Mouse (Mus musculus): Measurements from ENCODE around the gene Ubap2. TPM values are rescaled to one million over a fixed set of nuclear protein-coding genes. Genes with fewer than 3 reads are reported as not detected.

Gene Ubap2
- polyA plus RNA-seq, 1 experiment from 2014 or later: 69.9 TPM

DNA sequence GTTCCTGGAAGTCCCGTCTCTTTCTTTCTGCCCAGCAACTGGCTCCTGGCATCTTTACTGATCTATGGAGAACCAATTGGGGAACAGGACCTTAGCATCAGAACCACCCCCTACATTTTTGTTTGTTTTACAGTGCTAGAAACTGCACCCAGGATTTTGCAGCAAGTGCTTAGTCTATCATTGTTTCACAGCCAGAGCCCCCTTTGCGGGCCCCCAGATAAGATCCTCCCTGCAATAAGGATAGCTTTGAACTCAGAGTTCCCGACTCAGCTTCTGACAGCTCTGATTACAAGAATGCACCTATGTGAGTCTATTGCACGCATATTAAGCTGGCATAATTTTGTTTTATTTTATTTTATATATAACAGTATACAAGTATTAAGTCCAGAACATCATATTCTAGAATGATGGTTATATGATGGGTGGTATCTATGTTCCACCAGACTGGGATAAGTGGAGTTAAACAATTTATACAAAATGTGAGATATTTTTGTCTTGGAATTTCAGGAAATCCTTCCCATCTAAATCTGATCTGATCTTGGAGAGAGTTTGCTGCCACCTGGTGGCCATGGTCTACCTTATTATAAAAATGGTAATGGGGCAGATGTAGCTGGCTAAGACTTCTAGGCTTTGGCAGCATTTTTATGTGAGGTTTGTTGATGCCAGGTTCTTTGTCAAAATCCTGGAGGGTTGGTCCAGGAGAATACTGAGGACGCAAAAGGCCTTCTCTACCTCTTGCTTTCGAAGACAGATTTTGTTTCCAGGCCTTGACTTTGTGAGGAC lies 109.1 kb downstream of the Ubap2 start:
- WGBS (ENCODE audit: missing documents): 76% methylated on average over 6 of the region's 6 CpGs
- Histone ChIP-seq H3K27ac (no peak overlapping the region), H3K36me3 (ENCODE audit: inconsistent target) (no peaks in the 10 kb centered on the region), H3K79me2 (ENCODE audit: inconsistent target) (peaks cover 86% of the 10 kb centered on the region), H3K4me3 (ENCODE audit: inconsistent target) (no peak overlapping the region)

DNA sequence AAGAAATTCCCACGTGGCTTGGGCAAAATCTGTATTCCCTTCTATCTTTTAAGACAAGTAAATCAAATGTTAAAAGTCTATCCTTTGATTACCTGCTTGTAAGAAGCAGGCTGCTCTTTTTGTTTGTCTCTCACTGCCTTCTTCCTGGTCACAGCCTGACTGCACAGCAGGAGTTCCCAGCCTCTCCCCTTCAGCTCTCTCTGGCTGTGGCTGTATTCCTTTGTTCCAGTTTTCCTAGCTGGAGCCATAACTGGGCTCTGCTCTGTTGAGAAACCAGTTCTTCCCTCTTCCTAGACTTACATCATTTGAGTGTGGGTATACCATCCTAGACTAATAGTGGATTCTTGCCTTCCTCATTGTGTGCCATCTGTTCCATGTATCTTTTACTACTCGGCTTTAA lies 110.0 kb downstream of the Ubap2 start:
- H3K27ac ChIP-seq: no peak overlapping the region
- H3K36me3 ChIP-seq (ENCODE audit: inconsistent target): no peaks in the 10 kb centered on the region
- 89% methylated on average over 2 of the region's 2 CpGs for whole genome bisulfite sequencing (ENCODE audit: missing documents)
- H3K79me2 ChIP-seq (ENCODE audit: inconsistent target): peaks cover 86% of the 10 kb centered on the region
- no peak overlapping the region for H3K4me3 ChIP-seq (ENCODE audit: inconsistent target)

DNA sequence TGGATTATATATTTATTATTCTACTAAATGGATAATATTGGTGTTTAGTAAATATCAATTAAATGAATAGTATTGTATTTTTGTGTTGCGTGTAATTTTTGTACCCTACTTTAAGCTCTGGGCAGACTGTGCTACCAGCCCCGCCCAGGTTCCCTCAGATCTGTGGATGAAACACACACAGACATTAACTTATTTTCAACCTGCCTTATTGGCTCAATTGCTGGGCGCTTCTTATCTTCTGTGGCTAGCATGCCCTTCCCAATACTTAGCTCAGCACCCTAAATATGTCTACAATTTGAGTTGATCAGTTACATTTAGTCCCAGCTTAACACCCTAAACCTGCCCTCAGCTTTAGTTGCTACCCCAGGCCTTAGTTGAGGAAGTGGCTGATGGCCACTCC lies 113.7 kb downstream of the Ubap2 start:
- Histone ChIP-seq H3K79me2 (ENCODE audit: inconsistent target) (peaks cover 86% of the 10 kb centered on the region), H3K36me3 (ENCODE audit: inconsistent target) (no peaks in the 10 kb centered on the region), H3K27ac (no peak overlapping the region), H3K4me3 (ENCODE audit: inconsistent target) (no peak overlapping the region)
- WGBS (ENCODE audit: missing documents): 97% methylated on average over 3 of the region's 3 CpGs

DNA sequence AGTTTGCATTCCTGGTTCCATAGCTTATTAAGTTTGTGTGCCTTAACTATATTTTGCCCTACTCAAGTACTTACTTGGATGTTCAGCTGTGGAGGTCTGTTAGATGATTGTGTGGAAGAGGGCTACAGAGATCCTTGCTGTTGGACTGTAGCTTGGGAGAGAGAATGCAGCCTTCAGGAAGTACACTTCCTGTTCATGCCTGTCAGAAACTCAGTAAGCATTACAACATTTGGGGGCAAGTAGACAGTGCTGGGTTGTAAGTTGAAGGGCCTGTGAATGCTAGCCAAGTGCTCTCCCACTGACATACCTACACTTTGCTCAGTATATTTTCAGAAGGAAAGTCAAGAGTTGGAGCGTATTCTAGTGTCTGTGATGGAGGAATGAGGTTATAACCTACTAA lies 116.7 kb downstream of the Ubap2 start:
- Histone ChIP-seq H3K4me3 (ENCODE audit: inconsistent target) (no peak overlapping the region), H3K36me3 (ENCODE audit: inconsistent target) (no peaks in the 10 kb centered on the region), H3K27ac (no peak overlapping the region), H3K79me2 (ENCODE audit: inconsistent target) (peaks cover 100% of the 10 kb centered on the region)
- 92% methylated on average over 1 of the region's 1 CpGs for WGBS (ENCODE audit: missing documents)

DNA sequence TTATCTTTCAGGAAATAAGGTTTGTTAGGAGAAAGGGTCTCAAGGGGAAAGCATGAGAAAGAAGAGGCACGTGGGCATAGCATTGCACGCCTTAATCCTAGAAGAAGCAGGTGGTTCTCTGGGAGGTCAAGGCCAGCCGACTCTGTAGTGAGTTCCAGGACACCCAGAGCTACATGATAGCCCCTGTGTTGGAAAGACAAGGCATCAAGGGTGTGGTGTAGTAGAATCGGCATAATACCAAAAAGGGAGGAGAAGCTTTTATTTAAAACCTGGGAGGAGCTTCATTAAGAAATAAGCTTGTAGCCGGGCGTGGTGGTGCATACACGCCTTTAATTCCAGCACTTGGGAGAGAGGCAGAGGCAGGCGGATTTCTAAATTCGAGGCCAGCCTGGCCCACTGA lies 118.0 kb downstream of the Ubap2 start:
- no peak overlapping the region for H3K27ac ChIP-seq
- H3K36me3 ChIP-seq (ENCODE audit: inconsistent target): no peaks in the 10 kb centered on the region
- 91% methylated on average over 9 of the region's 9 CpGs for WGBS (ENCODE audit: missing documents)
- H3K4me3 ChIP-seq (ENCODE audit: inconsistent target): no peak overlapping the region
- peaks cover 100% of the 10 kb centered on the region for H3K79me2 ChIP-seq (ENCODE audit: inconsistent target)

DNA sequence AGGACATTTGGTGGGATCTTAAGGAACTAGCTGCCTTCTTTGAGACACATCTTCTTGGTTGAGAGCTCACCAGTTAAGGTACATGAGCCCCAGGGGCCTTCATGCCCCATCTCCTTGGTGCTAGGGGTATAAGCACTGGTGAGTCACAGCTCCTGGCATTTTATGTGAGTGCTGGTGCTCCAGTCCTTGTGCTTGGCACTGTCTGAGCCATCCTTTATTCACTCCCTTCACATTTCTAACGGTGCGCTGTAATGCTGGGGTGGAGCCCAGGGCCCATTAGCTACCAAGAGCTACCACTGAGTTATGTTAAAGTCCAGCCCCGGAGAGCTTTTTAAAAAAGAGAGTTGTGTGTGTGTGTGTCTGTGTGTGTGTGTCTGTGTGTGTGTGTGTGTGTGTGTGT lies 121.8 kb downstream of the Ubap2 start:
- WGBS (ENCODE audit: missing documents): no CpG with 5 or more reads among the region's 3 CpGs
- H3K79me2 ChIP-seq (ENCODE audit: inconsistent target): peaks cover 99% of the 10 kb centered on the region
- H3K4me3 ChIP-seq (ENCODE audit: inconsistent target): no peak overlapping the region

DNA sequence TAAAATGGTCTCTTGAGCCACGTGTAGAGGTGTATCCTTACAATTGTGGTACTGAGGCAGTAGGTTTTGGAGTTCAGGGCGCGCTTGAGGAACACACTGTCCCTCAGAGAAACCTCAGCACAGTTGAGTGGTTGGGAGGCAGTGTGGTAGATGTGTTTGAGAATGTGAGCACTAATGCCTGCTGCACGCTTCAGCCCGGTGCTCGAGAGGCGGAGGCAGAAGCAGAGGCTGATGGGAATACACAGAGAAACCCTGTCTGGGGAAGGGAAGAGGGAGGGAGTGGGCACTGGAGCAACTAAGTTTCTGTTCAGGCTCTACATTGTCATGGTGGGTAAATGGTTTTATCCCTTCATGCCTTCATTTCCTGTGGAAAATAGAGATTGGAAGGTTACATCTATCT lies 123.8 kb downstream of the Ubap2 start:
- no peaks in the 10 kb centered on the region for H3K36me3 ChIP-seq (ENCODE audit: inconsistent target)
- no peak overlapping the region for H3K4me3 ChIP-seq (ENCODE audit: inconsistent target)
- peaks cover 99% of the 10 kb centered on the region for H3K79me2 ChIP-seq (ENCODE audit: inconsistent target)
- 95% methylated on average over 7 of the region's 7 CpGs for WGBS (ENCODE audit: missing documents)
- no peak overlapping the region for H3K27ac ChIP-seq

More for the DNA sequence above, 121.8 kb downstream of the Ubap2 start:
- H3K36me3 ChIP-seq (ENCODE audit: inconsistent target): no peaks in the 10 kb centered on the region
- H3K27ac ChIP-seq: no peak overlapping the region

DNA sequence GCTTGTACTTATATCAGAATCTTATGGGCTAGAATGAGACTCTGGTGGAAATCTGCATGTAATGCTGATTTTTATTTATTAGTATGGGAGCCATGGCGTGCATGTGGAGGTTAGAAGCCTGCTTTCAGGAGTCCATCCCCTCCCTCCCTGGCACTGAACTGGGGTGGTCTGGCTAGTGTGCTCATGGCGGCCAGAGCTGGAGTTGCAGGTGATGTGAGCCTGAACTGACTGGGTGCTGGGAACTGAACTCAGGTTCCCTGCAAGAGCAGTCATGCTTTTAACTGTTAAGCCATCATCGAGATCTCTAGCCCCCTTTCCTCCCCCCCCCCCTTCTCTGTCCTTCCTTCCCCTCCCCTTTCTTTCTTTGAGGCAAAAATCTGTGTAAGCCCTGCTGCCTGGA lies 125.1 kb downstream of the Ubap2 start:
- no peak overlapping the region for H3K27ac ChIP-seq
- no peak overlapping the region for H3K4me3 ChIP-seq (ENCODE audit: inconsistent target)
- H3K36me3 ChIP-seq (ENCODE audit: inconsistent target): no peaks in the 10 kb centered on the region
- 63% methylated on average over 3 of the region's 3 CpGs for WGBS (ENCODE audit: missing documents)
- H3K79me2 ChIP-seq (ENCODE audit: inconsistent target): peaks cover 99% of the 10 kb centered on the region

Other genes with a start within 250 kb of the Ubap2 start
- gene Aqp7, start 227.0 kb downstream of the Ubap2 start, polyA plus RNA-seq (2018): not detected in 3 replicates
- not detected in 3 replicates for gene Aqp3, start 177.0 kb downstream of the Ubap2 start, polyA plus RNA-seq (2018)
- gene Nol6, start 150.7 kb downstream of the Ubap2 start, polyA plus RNA-seq (2018): 10.8 to 26.0 TPM (median 11.8 TPM) in 3 replicates
- gene Ube2r2, start 139.4 kb downstream of the Ubap2 start, polyA plus RNA-seq (2018): 40.3 to 90.8 TPM (median 50.7 TPM) in 3 replicates
- gene Dcaf12, start 39.7 kb upstream of the Ubap2 start, polyA plus RNA-seq (2018): 21.0 to 43.0 TPM (median 38.5 TPM) in 3 replicates
- 39.6 to 73.7 TPM (median 49.5 TPM) in 3 replicates for gene Ubap1, start 73.9 kb upstream of the Ubap2 start, polyA plus RNA-seq (2018)
- gene Kif24, start 189.7 kb upstream of the Ubap2 start, polyA plus RNA-seq (2018): 1.0 to 3.9 TPM (median 1.4 TPM) in 3 replicates
- gene Nudt2, start 190.0 kb upstream of the Ubap2 start, polyA plus RNA-seq (2018): 26.0 to 42.5 TPM (median 28.9 TPM) in 3 replicates
- 0.10 to 0.13 TPM (median 0.12 TPM) in 3 replicates for gene AI464131, start 227.9 kb upstream of the Ubap2 start, polyA plus RNA-seq (2018)
- 0.22 TPM in 1 of 3 replicates, not detected in the others for gene 1110017D15Rik, start 242.2 kb upstream of the Ubap2 start, polyA plus RNA-seq (2018)

All from macrophage (primary cell).